Mouse (Mus musculus) thymus, adult 2 months (tissue): ENCODE measurements around the gene Cby1.

Experiments
- CTCF ChIP-seq: fragments of 200-500 bp; IDR thresholded peaks from 2 replicates; pipeline ENCODE4 v1.5.1; 2012; ENCODE audit warnings: mild to moderate bottlenecking, control low read depth, low read length, moderate library complexity, borderline replicate concordance; ENCODE audit not compliant: control insufficient read depth, poor library complexity, insufficient read depth; ENCODE audit errors: extremely low read depth
- POLR2A ChIP-seq: fragments of 200-500 bp; IDR thresholded peaks from 2 replicates; pipeline ENCODE4 v1.6.1; 2012; ENCODE audit warnings: mild to moderate bottlenecking, low read length, control low read depth, moderate library complexity; ENCODE audit not compliant: control insufficient read depth, poor library complexity, insufficient read depth; ENCODE audit errors: extremely low read depth

GRCm38 (mm10) chr15:79691023-79691508 lies 32.1 kb downstream of the Cby1 start:
- TF ChIP-seq CTCF, result no peak
- no peak for TF ChIP-seq POLR2A
